ENCODE assay signal across 8 mouse cellular contexts in genomic region chr5:140815059-140815728, GRCm38 (mm10). TPM values are rescaled to one million over a fixed set of nuclear protein-coding genes. Genes with fewer than 3 reads are reported as not detected.
DNase-seq lines count a peak whose midpoint lies in the region.

No protein-coding gene starts in this region.

- peak; percentile 67 to 72 for DNase-seq in cerebellum, postnatal 10 days
- no peak for DNase-seq in cerebellum, adult 9-11 months
- DNase-seq in MEL-GATA-1-ER (ENCODE audit: extremely low read depth, low read depth): peak; percentile 35
- peak; percentile 86 for DNase-seq in kidney, adult 11 months
- peak; percentile 47 to 50 for DNase-seq in lung, postnatal 4 days
- DNase-seq in frontal cortex, postnatal 10 days (ENCODE audit: low spot score in 2 of 2): no peak
- no peak for DNase-seq in adrenal gland, postnatal 14 days
- no peak for DNase-seq in thymus, postnatal 14 days

RNA-seq across cellular contexts. Expression of gene Gna12, which starts 15.0 kb away (rescaled TPM):
- 114 and 117 TPM in 2 replicates for total RNA-seq in adrenal gland, postnatal 14 days (2021)

Comparison
In these comparisons a context has a peak if more than half of its experiments do, and no peak if none do; other contexts are left out.
1. DNase-seq: peak in cerebellum, postnatal 10 days (2 of 2), MEL-GATA-1-ER (single experiment), kidney, adult 11 months (single experiment) and lung, postnatal 4 days (2 of 2); none in cerebellum, adult 9-11 months (single experiment), frontal cortex, postnatal 10 days (0 of 2), adrenal gland, postnatal 14 days (single experiment) and thymus, postnatal 14 days (single experiment).